18 mouse cellular contexts compared by ENCODE assay signal in genomic region chr1:191932286-191932985, GRCm38 (mm10). TPM values are rescaled to one million over a fixed set of nuclear protein-coding genes. Genes with fewer than 3 reads are reported as not detected.
"Had no signal": no experiment of that assay in that cellular context is flagged by ENCODE, and none has a peak within 500 bp of the region (broad histone marks: within the 10 kb centered on the region; RNA-seq: fewer than 3 reads in every experiment).

No protein-coding gene starts in this region.

- H3K9ac ChIP-seq: limb, embryonic 12.5 days; liver, embryonic 13.5 days; liver, postnatal 0 days; lung, embryonic 15.5 days; midbrain, embryonic 13.5 days had no signal

- H3K4me1 ChIP-seq: liver, embryonic 13.5 days; midbrain, embryonic 13.5 days had no signal

- H3K4me2 ChIP-seq: limb, embryonic 12.5 days; liver, embryonic 13.5 days; lung, embryonic 15.5 days; midbrain, embryonic 13.5 days had no signal

- H3K4me3 ChIP-seq: limb, embryonic 12.5 days; liver, embryonic 13.5 days; lung, embryonic 15.5 days; megakaryocyte, embryonic 14.5 days; midbrain, embryonic 13.5 days had no signal

- H3K9me3 ChIP-seq: limb, embryonic 12.5 days; liver, embryonic 13.5 days; lung, embryonic 15.5 days; megakaryocyte, embryonic 14.5 days; midbrain, embryonic 13.5 days had no signal

- ATAC-seq: liver, postnatal 0 days; midbrain, embryonic 13.5 days had no signal

- H3K27ac ChIP-seq: limb, embryonic 12.5 days; liver, embryonic 13.5 days; lung, embryonic 15.5 days; macrophage; midbrain, embryonic 13.5 days had no signal

- H3K36me3 ChIP-seq: limb, embryonic 12.5 days; liver, embryonic 13.5 days; lung, embryonic 15.5 days; midbrain, embryonic 13.5 days had no signal

- DNase-seq: kidney, adult 9 months; layer of hippocampus, adult 9-11 months; layer of hippocampus, postnatal 36 days; liver; liver, embryonic 13.5 days; liver, postnatal 0 days; lung, postnatal 14 days; retina, postnatal 1 day; right cerebral cortex, postnatal 4 days; spleen, adult 18-20 months; thymus, adult 18-20 months; thymus, postnatal 14 days had no signal

- H3K27me3 ChIP-seq: lung, embryonic 15.5 days had no signal

RNA-seq across cellular contexts. Expression of gene Rd3, which starts 44.7 kb away (rescaled TPM):
- total RNA-seq: monocyte, adult 5-6 weeks had no signal
